Mouse (Mus musculus) erythroblast, adult 5-6 weeks (primary cell): Measurements from ENCODE around the gene Tmem151b. TPM values are rescaled to one million over a fixed set of nuclear protein-coding genes. Genes with fewer than 3 reads are reported as not detected.

Experiments
- ATAC-seq: replicated peaks from 2 replicates; pipeline ENCODE4 v1.8.0; 2016; ENCODE audit warnings: moderate number of reproducible peaks, mild to moderate bottlenecking, moderate TSS enrichment, inconsistent platforms; ENCODE audit not compliant: poor library complexity, low FRiP score, severe bottlenecking
- total RNA-seq, 2 experiments: library from RNA; stranded (forward) in 1 of 2; stranded (reverse) in 1 of 2; fragments of 150-400 nt in 1 of 2; fragments of 200-764, 138-1000 nt in 1 of 2; gene quantifications; 2 replicates each; pipeline versions ENCODE4 v1.2.3 to v1.2.4; 2015 to 2017; ENCODE audit warnings: low replicate concordance in 2 of 2

The Tmem151b gene
- total RNA-seq, 2 experiments from 2014 or later: not detected

GRCm38 (mm10) chr17:45548541-45549512, 650 bp downstream of the Tmem151b start:
- no peak for ATAC-seq

GRCm38 (mm10) chr17:45547461-45548190, 1.9 kb downstream of the Tmem151b start:
- ATAC-seq: no peak

DNA sequence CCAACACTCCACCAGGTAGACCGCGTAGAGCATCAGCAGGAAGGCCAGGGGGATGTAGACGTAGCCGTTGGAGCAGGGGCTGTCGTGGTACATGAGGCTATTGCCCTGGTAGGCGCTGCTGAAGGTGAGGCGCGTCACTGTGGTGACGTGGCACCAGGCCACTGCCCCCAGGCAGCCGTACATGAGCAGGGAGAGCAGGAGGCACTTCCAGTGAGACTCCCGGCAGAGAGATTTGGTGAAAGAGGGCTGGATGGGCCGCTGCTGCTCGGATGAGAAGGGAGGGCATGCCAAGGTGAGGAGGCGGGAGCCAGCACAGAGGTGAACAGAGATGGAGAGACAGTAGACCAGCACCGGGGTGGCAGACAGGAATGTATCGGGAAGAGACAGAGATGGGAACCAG, 2.5 kb downstream of the Tmem151b start:
- ATAC-seq: no peak

DNA sequence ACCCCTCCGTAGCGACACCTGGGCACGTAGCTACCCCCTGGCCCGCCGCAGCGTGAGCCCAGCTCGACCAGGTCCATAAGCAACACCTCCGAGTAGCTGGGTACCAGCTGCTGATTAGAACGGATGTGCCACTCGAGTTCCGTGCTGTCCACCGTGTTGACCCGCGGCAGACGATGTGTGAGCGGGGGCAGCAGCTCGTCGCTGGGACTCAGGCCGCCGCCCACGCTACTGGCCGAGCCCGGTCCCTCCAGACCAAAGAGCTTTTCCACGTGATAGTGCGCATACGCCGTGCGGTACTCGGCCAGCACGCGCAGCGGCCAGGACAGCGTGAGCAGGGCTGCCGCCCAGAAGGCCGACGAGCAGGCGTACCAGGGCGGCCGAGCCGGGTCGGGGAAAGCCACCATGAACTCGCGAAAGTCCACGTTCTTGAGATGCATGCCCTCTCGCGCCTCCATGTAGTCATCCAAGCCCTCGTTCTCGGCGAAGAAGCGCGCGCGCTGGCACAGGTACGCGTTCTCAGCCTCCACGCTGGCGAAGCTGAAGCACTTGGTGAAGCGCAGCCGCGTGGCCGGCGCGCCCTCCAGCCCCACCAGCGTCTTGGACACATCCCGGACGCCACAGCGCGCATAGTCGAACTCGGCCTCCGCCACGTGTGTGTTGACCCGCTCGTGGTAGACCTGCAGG, 4.1 kb downstream of the Tmem151b start:
- ATAC-seq: no peak

DNA sequence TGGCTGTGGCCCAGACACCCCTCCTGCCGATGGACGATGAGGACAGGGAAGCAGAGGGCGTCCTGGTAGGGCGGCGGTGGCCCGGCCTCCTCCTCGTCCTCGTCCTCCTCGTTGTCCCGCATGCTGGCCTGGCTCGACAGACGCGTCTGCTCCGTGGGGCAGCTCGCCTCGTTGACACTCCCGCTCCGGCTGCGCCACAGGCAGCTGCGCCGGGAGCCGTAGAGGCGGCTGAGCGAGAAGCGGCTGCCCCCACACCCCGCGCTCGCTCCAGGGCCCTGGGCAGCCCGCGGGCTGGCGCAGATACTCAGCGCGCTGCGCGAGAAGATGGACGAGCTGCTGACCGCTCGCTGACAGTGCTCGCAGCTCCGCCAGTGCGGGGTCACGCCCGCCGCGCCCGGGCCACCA, 4.6 kb downstream of the Tmem151b start:
- ATAC-seq: no peak

DNA sequence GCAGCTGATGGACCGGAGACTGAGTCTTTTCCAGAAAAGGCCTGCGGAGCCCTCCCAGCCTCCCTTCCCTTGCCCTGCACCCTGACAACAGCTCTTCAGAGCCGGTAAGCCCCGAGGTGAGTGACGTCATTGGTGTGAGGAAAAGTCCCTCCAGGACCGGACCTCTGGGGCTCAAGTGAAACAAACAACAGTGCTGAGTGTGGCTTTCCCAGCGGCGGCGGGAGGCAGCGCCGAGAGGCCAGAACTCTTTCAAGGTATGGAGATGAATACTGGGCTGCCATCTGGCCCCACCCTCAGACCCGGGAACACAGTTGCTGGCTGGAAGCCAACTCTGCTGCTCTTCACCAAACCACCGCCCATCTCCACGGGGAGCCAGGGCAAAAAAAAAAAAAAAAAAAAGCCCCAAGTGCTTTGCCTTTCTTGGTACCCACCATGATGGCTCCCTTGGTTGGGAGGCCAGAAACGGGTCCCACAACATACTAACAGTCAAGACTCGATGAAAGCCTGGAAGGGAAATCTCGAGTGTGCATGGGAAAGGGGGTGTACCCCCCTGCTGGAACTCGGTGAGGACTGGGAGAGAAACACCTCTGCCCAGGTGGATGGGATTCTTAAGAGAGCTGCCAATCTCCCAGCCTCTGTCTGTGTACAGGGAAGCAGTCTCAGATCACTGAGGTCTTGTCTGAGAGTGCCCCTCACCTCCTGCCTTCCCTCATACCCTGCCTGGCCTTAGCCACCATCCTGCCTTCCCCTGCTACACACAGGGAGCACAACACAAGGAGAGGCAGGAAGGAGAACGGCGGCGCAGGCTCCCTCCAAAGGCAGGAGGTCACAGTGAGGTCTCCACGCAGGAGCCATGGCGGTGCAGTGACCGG, 5.2 kb downstream of the Tmem151b start:
- no peak for ATAC-seq

DNA sequence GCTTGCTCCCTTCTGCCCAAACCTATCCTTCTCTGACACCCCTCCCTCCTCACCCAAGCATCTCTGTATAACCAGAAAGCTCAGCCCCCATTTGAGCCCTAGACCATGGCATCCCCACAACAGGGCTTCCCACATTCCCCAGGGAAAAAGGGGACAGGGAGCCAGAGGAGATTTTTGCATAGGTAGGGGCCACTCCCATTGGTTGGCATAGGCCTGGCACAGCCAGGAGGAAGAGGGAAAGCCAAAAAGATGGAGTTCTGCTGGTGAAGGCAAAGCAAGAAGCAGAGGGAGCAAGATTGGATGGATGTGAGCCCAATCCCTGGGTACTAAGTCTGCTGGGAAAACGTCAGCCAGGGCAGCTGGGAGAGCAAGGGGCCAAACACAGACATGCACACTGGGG, 6.4 kb downstream of the Tmem151b start:
- no peak for ATAC-seq

- no peak for ATAC-seq
Observed at GRCm38 (mm10) chr17:45542705-45543104, 6.8 kb downstream of the Tmem151b start.

- no peak for ATAC-seq
Observed at GRCm38 (mm10) chr17:45542129-45542528, 7.3 kb downstream of the Tmem151b start.

DNA sequence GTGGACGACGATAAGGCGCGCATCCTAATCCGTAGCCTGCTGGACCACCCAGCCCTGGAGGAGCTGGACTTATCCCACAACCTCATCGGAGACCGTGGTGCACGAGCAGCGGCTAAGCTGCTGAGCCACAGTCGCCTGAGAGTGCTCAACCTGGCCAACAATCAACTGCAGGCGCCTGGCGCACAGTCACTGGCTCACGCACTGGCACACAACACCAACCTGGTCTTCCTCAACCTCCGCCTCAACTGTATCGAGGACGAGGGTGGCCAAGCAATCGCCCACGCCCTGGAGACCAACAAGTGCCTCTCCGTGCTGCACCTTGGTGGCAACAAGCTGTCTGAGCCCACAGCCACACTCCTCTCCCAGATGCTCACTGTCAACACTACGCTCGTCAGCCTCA, 9.8 kb downstream of the Tmem151b start:
- no peak for ATAC-seq

DNA sequence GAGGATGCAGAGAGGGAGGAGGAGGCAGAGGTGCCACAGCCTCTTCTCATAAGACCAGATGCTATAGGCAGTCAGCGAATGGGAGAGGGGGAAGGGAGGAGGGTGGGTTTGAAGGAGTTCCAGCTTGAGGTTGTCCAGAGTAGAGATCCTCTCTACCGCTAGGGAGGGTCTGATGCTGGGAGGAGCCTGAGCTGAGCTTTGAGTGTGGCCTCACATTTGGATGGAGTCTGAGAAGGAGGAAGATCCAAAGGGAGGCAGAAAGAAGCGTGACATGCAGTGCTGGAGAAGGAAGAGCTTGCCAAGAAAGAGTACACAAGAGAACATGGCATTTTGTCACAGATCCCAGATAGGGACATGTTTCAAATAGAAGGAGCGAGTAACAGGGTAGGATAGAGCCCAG, 11.1 kb downstream of the Tmem151b start:
- ATAC-seq: no peak

- no peak for ATAC-seq
Observed at GRCm38 (mm10) chr17:45536264-45536663, 13.2 kb downstream of the Tmem151b start.

DNA sequence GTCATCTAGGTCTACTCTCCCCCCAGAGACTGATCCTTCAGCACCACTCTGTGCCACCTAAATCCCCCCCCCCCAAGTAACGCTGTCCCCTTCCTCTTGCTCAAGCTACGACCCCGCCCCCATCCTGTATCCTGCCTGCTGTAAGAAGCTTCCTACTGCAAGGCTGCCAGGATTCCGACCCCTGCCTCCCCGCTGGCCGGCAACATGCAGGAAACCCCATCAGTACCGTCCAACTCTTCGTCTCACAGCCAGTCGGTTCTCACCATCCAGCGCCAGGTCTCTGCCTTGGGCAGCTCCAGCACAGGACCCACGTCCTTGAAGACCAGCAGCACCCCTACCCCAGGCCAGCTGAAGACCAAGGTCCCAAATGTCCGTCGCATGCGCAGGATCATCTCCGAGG, 16.6 kb downstream of the Tmem151b start:
- no peak for ATAC-seq

- no peak for ATAC-seq
Observed at GRCm38 (mm10) chr17:45530346-45530782, 19.1 kb downstream of the Tmem151b start.

- no peak for ATAC-seq
Observed at GRCm38 (mm10) chr17:45526571-45526970, 22.9 kb downstream of the Tmem151b start.

GRCm38 (mm10) chr17:45524961-45525360, 24.5 kb downstream of the Tmem151b start:
- no peak for ATAC-seq

DNA sequence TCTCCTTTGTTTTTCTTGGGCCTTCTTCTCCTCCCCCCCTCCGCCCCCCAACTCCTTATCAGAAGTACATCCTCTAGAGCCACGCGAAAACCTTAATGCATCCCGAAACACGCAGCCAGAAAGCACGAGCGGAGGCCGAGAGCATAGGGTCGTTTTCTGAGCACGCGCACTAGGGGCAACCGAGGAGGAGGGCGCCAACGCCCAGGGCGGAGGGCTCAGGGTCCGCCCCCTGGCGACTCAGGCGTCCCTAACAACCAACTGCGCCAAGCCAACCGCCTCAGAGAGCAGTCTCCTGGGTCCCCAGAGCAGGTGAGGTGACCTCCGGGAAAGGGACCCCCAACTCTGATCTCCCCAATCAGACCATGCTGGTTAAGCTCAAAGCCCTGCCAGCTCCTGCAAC, 26.2 kb downstream of the Tmem151b start, which contains the start of gene Tcte1:
Gene Tcte1 (plus strand): TSS at position 172 of the 400 bp plus-strand sequence.
- ATAC-seq: no peak

DNA sequence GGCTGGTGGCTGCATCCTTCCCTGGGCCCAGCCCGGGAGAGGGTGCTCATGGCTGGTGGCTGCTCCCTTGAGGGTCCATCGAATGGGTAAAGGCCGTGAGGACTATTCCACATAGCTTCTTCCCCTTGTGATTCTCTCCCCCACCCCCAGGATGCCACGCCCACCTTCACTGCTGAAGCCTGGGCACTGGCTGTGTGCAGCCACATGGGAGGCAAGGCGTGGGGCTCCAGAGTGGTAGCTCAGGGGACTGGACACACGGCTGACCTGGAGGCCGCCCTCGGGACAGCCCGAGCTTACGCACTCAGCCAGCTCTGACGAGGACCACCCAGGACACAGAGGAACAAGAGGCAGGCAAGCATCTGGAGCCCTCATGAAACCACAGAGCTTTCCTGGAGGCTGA, 29.3 kb downstream of the Tmem151b start:
- ATAC-seq: no peak

GRCm38 (mm10) chr17:45518766-45519475, 30.6 kb downstream of the Tmem151b start:
- ATAC-seq: no peak
